Mouse (Mus musculus) kidney, postnatal 36 days (tissue): Measurements from ENCODE around the gene Hunk.
A peak's percentile ranks its signal among the peaks of the same experiment; 100 is the strongest.

Experiments
- DNase-seq, 2 experiments: peaks; one replicate each; pipeline ENCODE4 v3.0.0; 2021 to 2022; ENCODE audit warnings: mixed read lengths in 2 of 2

Hunk gene

DNA sequence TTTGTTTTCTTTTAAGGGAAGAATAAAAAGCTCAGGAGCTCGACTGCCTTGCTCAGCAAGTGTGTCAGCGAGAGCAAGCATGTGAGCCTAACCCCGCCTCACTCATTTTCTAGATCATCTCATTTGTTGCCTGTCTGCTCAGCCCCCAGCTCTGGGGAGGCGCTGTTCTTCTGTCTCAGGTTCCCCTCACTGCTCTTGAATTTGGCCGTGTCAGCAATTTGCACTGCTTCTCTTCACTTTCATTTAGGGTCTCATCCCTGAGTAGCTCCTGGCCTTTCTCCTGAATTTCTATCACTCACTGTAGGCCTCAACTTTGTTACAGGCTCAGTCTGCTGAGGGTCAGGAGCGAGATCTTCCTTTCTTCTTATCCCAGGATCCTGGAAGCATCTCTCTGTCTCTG lies 53.7 kb downstream of the Hunk start:
- no peak for DNase-seq

DNA sequence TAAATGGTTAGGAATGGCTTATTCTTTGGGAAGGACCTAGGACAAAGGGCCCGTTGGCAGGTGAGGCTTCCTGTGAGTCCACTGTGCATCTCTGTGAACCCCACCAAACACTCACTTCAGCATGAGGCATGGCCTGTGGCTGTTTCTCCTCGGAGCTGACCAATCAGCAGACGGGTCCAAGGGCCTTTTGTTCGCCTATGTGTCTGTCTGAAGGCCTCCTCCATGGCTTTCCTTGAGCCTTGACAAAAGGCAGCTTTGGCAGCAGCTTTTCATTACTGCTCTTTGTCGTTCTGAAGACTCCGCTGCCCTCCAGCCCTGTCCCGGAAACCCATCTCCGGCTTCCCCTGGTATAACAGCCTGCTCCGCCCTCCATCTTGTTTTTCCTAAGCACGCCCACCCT lies 54.8 kb downstream of the Hunk start:
- DNase-seq: no peak

DNA sequence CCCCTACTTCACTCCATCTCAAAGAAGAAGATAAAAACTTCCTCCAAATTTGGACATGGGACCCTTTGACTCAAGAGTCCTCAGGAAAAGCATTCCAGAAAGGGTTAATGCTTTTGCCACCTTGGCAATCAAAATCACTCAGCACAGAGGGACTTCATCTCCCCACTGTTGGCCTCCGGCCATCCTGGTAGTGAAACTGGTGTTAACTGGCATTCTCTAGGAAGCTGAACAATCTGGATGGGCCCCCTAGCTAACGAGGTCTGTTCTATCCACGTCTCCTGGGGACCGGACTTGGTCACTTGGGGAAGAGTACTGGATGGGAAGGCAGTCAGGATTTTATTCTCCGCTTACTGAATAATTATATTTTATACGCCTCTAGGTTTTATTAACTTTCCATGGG lies 57.2 kb downstream of the Hunk start:
- no peak for DNase-seq

DNA sequence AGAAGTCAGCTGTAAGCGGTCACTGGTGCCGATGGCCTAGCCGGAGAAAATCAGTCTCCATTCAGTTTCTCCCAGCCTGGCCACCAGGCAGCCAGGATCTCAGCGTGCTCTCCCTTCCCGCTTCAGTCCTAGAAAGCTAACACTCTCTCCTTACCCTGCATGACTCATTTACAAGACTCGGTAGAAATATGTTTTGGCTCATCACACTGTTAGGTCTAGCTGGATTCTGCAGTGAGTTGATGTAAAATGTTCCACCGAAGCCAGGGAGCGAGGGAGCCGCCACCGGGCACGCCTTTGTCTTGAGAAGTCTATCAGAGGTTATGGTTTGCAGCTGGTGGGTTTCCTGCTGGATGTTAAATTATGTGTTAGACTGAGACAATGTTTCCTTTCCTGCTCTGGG lies 67.4 kb downstream of the Hunk start:
- DNase-seq: peak; percentile 17 to 22

DNA sequence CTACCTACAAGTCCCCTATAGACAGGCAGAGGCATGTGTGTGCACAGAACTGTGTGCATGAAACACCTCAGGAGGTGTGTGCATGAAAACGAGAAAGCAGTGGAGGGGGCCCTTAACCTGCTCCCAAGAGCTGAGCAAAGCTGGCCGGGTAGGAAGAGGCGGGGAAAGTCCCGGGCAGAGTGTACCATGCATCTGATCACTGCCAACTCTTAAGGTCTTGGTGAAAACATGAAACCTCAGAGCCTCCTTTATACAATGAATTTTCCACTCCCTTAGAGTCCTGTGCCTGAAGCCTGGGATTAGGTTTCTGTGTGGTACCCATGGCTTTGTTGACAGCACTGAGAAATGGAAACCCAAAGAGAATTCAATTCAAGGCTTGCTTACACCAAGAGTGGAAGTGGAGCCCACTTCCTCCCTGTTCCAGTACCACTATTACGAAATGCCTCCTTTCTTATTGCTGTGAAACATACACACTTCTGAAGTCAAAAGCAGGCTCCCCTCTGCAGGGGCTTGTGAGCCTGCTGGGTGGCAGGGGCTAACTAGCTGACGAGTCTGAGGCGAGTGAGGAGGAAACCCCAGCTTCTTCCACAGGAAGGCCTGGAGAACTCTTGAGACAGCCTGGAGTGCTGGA lies 70.8 kb downstream of the Hunk start:
- no peak for DNase-seq

DNA sequence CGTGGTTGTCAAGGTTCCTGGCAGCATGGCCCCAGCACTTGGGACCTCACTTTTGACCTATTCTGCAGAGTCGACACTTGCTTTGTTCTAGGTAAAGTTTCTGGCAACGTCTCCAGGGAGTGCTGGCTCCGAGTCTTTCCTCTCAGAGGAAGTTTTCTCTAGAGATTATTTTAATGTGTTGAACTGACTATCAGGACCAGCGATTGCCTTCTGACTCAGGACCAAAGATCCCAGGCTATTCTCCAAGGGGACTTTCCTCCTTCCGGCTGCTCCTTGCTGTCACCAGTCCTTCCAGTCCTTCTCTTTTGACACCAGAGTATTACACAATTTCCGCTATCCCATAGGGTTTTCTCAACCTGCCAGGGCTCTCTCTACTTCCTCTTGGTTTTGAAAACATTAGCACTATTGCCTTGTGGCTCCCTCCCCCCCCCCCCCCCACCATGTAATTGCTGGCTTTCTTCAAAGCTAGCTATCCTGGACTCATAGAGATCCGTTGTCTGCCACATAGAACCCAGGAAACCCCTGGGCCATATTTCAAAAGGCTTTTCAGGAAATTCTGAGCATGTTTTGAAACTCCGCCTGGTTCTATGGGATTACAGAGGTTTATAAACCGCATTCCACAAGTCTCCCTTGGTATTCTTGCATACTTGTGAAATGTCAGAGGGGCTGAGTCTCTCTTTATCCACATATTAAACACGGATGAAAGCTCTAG lies 73.2 kb downstream of the Hunk start:
- peak; percentile 23 to 37 for DNase-seq

DNA sequence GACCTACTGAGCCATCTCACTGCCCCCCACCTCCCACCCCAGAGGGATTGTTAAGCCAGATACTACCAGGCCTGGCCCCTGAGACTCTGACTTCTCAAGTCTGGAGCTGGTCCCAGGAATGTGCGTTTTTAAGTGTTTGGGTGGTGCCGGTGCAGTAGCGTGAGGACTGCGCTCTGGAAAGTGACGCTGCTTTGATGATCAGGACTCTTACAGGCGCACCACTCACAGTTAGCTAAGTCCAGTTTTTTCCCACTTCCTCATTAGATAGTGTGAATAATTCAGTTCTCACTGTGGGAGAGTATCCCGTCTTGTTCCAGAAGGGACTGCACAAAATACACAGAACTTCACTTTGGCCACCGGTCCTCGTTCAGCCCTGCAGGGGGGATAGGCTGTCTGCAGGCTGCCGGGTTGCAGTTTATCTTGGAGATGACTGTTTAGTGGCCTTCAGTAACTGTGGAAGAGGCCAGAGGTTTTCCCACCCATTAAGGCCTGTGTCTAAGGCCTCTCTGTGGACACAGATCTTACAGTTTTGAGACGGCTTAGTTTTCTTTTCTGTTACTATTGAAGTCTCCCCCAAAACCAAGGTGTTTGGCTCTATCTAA lies 75.6 kb downstream of the Hunk start:
- no peak for DNase-seq

DNA sequence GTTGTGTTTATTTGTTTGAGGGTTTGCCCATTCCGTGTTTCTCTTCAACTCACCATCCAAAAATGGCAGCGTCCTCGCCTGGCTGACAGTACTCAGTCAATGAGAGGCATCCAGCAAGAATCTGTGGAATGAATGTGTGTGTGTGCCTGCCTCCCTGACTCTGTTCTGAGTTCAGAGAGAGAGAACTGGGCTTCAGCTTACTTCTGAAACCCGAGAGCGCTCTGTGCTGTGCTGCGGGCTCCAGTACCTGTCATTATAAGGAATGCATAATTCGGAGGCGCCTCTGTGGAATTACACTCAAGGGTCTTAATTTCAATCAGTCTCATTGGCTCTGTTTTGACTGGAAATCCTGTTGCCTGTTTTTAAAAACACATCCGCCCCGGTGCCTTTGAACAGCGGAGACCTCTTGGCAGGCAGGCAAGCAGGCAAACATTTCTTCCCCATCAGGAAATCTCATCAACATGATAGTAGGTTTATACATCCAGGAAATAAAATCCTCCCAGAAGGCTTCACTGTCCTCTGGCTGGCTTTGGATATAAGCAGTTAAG lies 77.0 kb downstream of the Hunk start:
- DNase-seq: no peak

DNA sequence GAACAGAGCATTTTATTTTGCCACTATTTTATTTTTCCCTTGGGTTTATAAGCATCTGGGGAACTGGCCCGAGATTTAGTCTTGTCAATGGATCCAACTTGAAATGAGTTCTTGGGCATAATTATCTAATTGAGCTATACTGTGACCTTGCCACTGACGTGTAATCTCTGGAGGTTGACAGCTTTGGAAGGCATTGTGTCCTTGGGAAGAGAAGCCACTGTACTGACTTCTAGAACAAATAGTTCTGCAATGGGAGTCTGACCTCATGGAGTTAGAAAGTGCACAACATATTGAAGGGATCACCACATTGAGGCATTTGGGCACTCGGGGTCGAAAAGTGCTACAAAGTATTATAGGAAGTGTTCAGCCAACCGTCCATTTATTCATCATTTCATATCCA lies 79.3 kb downstream of the Hunk start:
- DNase-seq: no peak

DNA sequence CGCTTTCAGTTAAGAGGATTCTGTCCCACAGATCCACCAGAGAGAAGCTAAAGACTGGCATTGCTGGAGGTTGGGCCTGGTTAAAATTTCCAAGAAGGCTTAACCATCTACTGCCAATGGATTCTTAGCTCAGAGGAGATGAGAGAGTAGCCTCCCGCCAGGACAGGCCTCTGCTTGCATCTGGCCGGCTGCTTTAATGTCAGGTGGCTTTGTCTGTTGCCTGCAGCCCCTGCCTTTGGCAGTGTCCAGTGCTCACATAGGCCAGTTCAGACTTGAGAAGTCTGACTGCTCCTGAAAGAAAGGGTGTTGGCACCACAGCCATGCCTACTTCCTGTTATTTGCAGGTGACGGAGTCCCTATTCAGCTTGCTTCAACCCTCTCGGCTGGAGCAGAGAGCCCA lies 82.5 kb downstream of the Hunk start:
- DNase-seq: no peak

DNA sequence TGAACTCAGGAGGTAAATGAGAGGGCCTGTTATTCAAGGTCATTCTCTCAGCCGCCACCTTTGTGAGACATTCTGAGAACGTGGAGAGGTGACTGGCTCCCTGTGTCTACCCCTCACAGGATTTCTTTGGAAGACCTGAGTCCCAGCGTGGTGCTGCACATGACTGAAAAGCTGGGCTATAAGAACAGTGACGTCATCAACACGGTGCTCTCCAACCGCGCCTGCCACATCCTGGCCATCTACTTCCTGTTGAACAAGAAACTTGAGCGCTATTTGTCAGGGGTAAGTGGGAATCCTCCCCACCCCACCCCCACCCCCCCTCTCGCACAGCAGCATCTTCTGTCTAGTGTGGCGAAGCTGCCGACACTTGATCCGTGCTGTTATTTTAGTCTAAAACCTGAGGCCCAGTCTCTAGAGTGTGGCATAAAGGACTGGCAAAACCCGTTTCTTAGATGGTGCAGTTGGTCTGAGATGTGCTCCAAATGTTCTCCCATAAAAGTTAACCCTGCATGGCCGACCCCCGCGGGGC lies 90.0 kb downstream of the Hunk start:
- no peak for DNase-seq

DNA sequence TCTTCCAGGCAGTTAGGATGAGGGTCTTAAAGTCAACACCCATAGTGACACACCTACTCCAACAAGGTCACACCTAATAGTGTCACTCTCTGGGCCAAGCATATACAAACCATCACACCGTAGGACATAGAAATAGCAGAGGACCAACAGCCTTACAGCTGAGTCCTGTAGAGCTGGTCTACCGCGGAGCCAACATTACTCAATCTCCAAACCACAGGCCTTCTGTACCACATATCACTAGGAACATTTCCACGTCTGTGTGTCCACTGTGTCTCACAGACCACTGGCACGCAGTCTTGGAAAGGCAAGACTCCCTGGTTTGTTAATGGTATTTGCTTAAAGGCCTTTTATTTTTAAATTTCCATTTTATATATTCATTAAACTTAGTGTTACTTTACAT lies 95.8 kb downstream of the Hunk start:
- DNase-seq: no peak

DNA sequence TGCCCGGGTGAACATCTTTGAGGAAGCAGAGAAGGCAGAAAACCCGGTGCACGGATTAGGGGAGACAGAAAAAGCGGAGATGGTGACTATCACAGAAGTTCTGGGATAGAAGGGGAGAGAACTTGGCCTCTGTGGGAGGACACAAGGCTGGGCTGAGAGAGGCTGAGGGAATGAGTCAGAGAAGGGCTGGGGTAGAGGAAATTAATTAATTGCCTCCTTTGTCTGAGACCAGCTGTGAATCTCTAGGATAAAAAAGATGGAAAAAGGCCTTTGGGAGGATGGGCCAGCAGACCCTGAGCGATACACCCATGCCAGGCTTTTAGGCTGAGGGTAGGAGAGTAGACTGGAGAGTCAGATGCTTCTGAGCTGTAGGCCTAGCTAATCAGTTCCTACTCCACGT lies 97.5 kb downstream of the Hunk start:
- DNase-seq: no peak

DNA sequence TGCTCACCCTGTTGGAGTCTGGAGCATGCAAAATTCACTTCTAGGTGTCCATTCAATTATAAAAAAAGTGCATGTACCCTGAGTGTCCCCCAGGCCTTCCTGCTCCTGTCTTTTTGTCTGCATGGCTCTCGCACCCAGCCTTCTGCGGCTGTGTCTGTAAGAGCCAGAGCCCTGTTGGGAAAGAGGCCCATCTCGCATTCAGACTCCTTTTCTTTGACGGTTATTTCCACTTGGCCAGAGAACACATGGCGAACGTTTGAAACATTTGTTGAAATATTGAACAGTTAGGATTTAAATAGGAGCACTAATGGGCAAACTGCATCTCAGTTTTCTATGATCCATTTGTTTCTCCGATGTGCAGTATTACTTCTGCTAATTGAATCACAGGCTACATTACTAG lies 99.3 kb downstream of the Hunk start:
- DNase-seq: no peak

DNA sequence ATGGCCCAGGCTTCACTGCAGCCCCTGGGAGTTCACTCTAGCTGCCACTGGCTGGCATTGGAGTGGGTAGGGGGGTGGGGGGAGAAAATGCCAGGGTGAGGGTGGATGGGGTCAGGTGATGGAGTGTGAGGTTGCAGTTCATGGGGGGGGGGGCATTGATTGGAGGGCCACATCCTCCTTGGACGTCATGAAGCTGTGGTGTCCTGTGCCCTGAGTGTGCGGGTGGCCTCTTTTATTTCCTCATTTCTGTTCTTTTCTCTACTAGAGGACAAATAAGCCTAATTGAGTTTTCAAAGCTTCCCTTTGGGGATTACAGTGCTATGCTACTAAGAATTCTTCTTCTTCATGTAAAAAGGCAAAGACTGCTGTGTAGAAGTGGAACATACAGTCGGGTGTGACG lies 99.8 kb downstream of the Hunk start:
- DNase-seq: no peak

DNA sequence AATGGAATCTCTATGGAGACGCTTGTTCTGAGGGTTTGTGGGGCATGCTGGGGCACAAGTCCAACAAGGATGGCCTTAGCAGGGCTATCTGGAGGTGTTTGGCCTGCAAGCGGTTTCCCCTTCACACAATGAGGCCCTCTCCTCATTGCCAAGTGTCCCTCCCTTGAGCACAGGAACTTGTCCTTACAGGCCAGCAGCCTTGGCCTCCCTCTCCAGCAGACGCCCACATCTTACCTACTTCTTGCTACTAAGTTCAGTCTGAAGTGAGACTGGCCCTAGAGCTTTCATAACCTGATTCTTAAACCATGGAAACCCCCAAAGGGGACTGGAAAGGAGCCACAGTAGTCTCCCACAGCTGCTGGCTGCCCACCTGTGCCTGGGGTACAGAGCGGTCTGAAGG lies 104.3 kb downstream of the Hunk start:
- DNase-seq: no peak

DNA sequence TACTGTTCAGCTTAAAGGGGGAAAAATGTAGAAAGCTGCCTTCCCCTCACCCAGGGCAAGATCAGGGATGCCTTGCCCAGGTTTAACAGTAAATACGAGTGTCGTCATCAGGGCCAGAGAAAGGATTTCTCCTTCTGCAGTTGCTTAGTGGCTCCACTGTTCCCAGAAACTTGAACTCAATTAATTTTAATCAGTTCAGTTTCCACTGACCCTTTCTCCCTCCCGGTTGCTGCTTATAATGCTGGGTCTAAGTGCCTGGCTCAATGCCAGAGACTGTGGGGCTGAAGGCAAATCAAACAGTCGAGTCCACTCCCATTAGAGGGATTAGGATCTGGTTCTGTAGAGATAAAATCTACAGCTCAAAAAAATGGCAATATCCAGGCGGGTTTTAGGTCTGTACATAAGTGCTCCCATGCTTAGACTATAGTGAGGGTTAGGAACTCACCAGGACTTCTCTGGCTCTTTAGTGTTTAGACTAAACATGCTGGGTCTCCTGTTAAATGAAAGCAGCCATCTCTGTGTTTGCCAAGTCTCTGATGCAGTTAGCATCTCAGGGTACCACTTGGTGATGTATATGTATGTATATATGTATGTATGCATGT lies 106.2 kb downstream of the Hunk start:
- peak; percentile 16 to 27 for DNase-seq

DNA sequence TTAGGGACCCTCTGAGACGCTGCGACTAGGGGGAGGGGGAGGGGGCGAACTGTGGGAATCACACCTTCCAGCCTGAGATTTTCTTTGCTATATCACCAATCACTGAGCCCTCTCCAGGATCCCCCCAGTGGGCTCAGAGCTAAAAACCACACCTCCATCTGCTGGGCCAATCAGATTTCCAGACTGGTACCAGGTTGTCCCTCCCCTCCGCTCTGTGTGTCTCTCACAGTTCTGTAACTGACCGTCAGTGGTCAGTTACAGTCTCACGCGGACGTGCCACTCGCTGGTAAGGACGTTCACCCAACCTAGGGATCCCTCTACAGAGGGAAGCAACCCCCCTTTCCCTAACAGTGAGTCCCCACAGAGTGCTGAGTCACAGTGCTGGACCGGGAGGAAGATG lies 111.1 kb downstream of the Hunk start:
- no peak for DNase-seq

DNA sequence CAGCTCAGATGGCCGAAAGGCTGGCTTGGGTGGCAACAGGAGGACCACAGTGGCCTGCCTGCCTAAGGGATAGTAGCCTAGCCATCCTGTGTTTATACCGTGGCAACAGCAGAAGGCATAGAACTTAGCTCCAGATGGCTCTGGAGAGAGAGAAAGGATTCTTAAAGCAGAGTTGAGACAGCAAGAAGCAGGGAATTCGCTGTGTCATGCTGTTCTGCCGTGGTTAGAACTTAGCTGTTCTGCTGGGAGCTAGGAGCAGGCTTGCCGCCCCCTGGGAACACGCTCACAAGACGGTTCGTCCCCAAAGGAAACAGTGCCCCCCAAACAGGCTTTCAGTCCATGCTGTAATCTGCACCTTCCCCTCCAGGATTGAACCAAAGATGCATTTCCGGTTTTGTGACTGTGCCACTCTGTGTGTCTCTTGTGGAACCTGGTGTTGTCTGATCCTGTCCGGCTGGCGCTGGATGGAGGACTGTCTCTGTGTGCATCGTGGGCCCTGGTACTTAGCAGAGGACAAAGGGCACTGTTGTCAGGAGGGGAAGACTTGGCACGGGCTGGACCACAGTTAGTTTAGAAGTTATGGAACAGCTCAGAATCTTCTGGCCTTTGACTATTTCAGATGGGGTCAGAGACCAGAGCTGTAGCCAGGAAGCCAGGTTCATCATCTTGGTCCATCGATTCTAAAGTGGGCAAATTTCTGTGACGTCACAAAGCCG lies 112.1 kb downstream of the Hunk start:
- peak; percentile 46 to 49 for DNase-seq

DNA sequence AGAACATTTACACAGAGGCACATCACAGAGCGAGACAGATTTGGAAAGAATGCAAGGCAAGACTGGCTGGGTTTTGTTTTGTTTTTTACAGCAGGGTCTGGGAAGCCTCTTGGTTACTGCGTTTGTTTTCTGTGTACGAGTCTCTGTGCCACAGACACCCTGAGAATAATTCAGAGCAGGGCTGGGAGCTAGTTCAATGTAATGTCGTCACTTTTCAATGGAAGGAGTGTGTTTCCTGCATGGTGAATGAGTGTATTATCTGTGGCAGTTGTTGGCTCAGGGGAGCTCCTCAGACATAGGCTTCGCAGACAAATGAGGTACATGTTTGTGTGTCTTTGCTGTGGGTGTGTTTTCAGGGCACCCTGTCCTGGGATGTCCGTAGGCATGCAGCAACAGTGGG lies 115.0 kb downstream of the Hunk start:
- DNase-seq: no peak

DNA sequence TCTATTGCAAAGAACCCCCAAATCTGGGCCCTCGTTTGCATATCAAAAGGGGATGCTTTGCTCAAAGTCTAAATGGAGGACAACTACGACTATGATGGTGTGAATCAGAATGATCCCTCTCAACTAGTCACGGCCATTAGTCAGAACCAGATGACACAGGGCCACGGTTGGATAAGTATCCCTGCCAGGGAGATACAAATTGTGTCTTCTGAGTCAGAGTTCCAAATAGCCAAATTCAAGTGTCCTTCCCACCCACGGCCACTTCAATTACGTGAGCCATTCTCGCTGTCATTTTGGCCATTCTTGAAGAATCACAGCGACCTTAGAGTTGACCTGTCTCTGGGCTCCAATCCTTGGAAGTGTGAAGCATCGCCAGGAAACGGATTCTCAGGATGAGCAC lies 119.4 kb downstream of the Hunk start:
- no peak for DNase-seq

DNA sequence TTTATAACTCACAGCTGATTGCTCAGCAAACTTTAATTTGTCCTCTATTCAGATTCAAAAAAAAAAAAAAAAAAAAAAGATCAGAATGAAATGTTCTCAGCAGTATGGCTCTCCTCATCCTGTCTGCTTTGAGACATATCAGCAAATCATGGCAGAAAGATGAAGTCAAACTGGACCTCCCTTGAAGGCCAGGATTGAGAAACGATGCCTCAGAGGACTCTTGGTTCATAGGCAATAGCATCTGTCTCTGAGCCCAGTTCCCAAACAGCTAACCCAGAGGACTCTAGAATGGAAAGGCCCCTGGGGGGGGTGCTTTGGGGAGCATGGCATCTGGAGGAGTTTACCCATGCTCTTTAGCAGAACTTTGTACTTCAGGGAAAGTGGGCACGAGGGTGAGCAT lies 119.9 kb downstream of the Hunk start:
- DNase-seq: no peak
